Mouse (Mus musculus): ENCODE results near the gene Akap1.

Gene Akap1

GRCm38 (mm10) chr11:88782531-88782930, 81.9 kb downstream of the Akap1 start:
- DNase-seq (ENCODE audit: low spot score in 2 of 2) = no peak

All from right cerebral cortex, postnatal 36 days (tissue).